Mouse (Mus musculus): ENCODE data around the gene Scn2a. TPM values are rescaled to one million over a fixed set of nuclear protein-coding genes. Genes with fewer than 3 reads are reported as not detected.

Gene Scn2a
- 1.6 and 1.7 TPM in 2 replicates for polyA plus RNA-seq (2014; fragmentation: Nextera tagmentation; extraction: Ambion mirVana)

DNA sequence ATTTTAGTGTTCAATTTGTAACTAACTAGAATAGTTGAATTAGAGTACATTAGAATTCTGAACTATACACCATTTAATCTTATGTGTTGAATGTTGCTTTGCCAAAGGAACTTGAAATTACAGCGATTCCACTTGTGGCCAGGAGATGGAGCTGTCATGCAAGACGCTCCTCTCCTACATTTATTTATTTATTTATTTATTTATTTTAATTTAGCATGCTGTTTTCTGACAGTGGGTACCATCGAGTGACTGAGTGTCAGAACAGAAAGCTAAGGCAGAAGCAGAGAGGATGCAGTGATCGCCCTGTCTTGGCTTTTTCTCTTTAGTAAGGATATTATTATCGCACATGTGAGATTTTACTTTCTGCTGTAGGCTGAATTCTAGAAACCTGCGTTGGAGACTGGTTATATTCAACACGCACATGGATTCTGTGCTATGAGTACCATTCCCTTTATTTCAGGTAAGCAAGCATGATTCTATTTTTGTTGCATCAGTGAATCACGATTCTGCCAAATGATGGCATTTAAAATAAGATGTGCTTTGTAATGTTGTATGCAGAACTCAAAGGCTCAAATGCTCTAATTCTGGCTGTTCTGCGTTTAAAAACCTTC is at the start of gene Scn2a:
Gene Scn2a (plus strand): TSS at position 216 of the 611 bp plus-strand sequence.
- Histone ChIP-seq H3K9me3 (ENCODE audit: control insufficient read depth, low read length) (no peaks in the 10 kb centered on the region), H3K4me3 (ENCODE audit: low read depth, low read length) (no peak within 1 kb of the TSS), H3K36me3 (ENCODE audit: control insufficient read depth, insufficient read depth, low read length) (no peaks in the 10 kb centered on the region), H3K9ac (ENCODE audit: low read depth, low read length) (no peak within 1 kb of the TSS), H3K27ac (ENCODE audit: low read depth, low read length) (no peak within 1 kb of the TSS), H3K4me1 (replicated peaks; ENCODE audit: control insufficient read depth, insufficient read depth, low read length) (no peaks in the 10 kb centered on the region), H3K27me3 (replicated peaks; ENCODE audit: control insufficient read depth, insufficient read depth, low read length) (no peaks in the 10 kb centered on the region), H3K4me2 (no peak within 1 kb of the TSS)
- DNase-seq (ENCODE audit: low spot score) (no peak), ATAC-seq (replicated peaks; ENCODE audit: low FRiP score) (no peak)
- WGBS, result 50% methylated on average over 9 of the region's 9 CpGs

- Histone ChIP-seq H3K9me3 (ENCODE audit: control insufficient read depth, low read length) (no peaks in the 10 kb centered on the region), H3K36me3 (ENCODE audit: control insufficient read depth, insufficient read depth, low read length) (no peaks in the 10 kb centered on the region), H3K4me2 (no peak overlapping the region), H3K4me1 (replicated peaks; ENCODE audit: control insufficient read depth, insufficient read depth, low read length) (no peaks in the 10 kb centered on the region), H3K27ac (ENCODE audit: low read depth, low read length) (no peak overlapping the region), H3K27me3 (replicated peaks; ENCODE audit: control insufficient read depth, insufficient read depth, low read length) (no peaks in the 10 kb centered on the region), H3K9ac (ENCODE audit: low read depth, low read length) (no peak overlapping the region), H3K4me3 (ENCODE audit: low read depth, low read length) (no peak overlapping the region)
- 72% methylated on average over 5 of the region's 5 CpGs for WGBS
- no peak for DNase-seq (ENCODE audit: low spot score)
- no peak for ATAC-seq (replicated peaks; ENCODE audit: low FRiP score)
Measured at GRCm38 (mm10) chr2:65587679-65588078, 32.9 kb upstream of the Scn2a start.

DNA sequence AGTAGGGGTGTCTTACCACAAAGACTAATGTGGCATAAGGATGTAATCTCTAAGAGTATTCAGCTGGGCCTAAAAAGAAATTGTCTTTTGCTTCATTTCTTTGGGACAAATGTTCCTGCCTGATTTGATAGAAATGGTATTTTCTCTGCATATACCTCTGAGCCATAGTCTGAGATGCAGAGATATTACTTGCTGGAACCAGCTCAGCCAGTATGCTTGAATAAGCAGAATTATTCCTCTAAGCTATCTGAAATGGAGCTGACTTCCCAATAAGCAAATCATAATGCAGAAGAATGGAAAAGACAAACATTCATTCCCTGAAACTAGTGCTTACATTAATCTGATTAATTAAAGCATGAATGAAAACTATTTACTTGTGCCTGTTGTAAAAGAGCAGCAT is 12.8 kb upstream of the Scn2a start:
- H3K4me1 ChIP-seq (replicated peaks; ENCODE audit: control insufficient read depth, insufficient read depth, low read length), result no peaks in the 10 kb centered on the region
- DNase-seq (ENCODE audit: low spot score), result no peak
- no peak for ATAC-seq (replicated peaks; ENCODE audit: low FRiP score)
- H3K9ac ChIP-seq (ENCODE audit: low read depth, low read length), result no peak overlapping the region
- no peaks in the 10 kb centered on the region for H3K9me3 ChIP-seq (ENCODE audit: control insufficient read depth, low read length)
- H3K4me2 ChIP-seq, result no peak overlapping the region
- no peak overlapping the region for H3K4me3 ChIP-seq (ENCODE audit: low read depth, low read length)
- H3K27ac ChIP-seq (ENCODE audit: low read depth, low read length), result no peak overlapping the region
- H3K36me3 ChIP-seq (ENCODE audit: control insufficient read depth, insufficient read depth, low read length), result no peaks in the 10 kb centered on the region
- H3K27me3 ChIP-seq (replicated peaks; ENCODE audit: control insufficient read depth, insufficient read depth, low read length), result no peaks in the 10 kb centered on the region

DNA sequence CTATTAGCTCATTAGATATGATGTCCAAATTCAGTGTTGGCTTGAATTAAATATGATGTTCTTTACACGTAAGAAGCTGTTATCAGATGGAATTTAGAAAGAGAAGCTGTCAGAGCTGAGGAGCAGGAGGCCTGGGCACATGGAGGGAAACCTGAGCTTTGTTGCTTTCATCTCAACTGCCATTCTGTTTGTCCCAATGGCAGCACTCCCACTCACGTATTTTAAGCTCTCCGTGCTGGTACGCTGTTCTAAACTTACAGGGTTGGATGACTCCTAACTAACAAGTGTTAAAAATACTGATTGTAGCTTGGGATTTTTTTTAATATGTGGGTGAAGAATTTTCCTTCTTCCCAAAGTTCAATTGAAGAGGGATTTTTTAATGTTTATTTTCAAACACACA is 8.7 kb upstream of the Scn2a start:
- H3K9ac ChIP-seq (ENCODE audit: low read depth, low read length), result no peak overlapping the region
- no peak overlapping the region for H3K27ac ChIP-seq (ENCODE audit: low read depth, low read length)
- ATAC-seq (replicated peaks; ENCODE audit: low FRiP score) (no peak), DNase-seq (ENCODE audit: low spot score) (no peak)
- WGBS, result 84% methylated on average over 4 of the region's 4 CpGs
- no peaks in the 10 kb centered on the region for H3K9me3 ChIP-seq (ENCODE audit: control insufficient read depth, low read length)
- H3K4me1 ChIP-seq (replicated peaks; ENCODE audit: control insufficient read depth, insufficient read depth, low read length), result no peaks in the 10 kb centered on the region
- no peak overlapping the region for H3K4me2 ChIP-seq
- no peaks in the 10 kb centered on the region for H3K27me3 ChIP-seq (replicated peaks; ENCODE audit: control insufficient read depth, insufficient read depth, low read length)
- no peak overlapping the region for H3K4me3 ChIP-seq (ENCODE audit: low read depth, low read length)
- H3K36me3 ChIP-seq (ENCODE audit: control insufficient read depth, insufficient read depth, low read length), result no peaks in the 10 kb centered on the region

DNA sequence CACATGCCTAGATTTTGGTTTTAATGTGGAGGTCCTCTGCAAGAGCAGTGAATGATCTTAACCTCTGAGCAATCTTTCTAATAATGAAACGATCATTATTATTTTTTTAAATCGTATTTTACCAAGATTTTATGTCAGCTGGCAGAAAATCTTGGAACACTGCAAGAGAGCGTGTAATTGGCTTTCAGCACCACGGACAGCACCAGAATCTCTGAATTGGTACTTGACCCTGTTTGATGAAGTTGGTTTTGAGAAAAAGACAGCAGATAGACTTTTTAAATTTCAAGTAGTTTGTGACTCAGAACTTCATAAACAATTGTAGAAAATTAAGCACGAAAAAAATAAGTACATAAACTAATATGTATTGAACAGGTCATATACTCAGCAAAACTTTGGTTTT is 790 bp upstream of the Scn2a start:
- 19% methylated on average over 5 of the region's 5 CpGs for WGBS
- Histone ChIP-seq H3K4me3 (ENCODE audit: low read depth, low read length) (no peak overlapping the region), H3K9me3 (ENCODE audit: control insufficient read depth, low read length) (no peaks in the 10 kb centered on the region), H3K27me3 (replicated peaks; ENCODE audit: control insufficient read depth, insufficient read depth, low read length) (no peaks in the 10 kb centered on the region), H3K9ac (ENCODE audit: low read depth, low read length) (no peak overlapping the region), H3K4me2 (no peak overlapping the region), H3K4me1 (replicated peaks; ENCODE audit: control insufficient read depth, insufficient read depth, low read length) (no peaks in the 10 kb centered on the region), H3K36me3 (ENCODE audit: control insufficient read depth, insufficient read depth, low read length) (no peaks in the 10 kb centered on the region), H3K27ac (ENCODE audit: low read depth, low read length) (no peak overlapping the region)
- ATAC-seq (replicated peaks; ENCODE audit: low FRiP score) (no peak), DNase-seq (ENCODE audit: low spot score) (no peak)

GRCm38 (mm10) chr2:65621254-65621653 is 683 bp downstream of the Scn2a start:
- Histone ChIP-seq H3K4me1 (replicated peaks; ENCODE audit: control insufficient read depth, insufficient read depth, low read length) (no peaks in the 10 kb centered on the region), H3K4me3 (ENCODE audit: low read depth, low read length) (no peak overlapping the region), H3K4me2 (no peak overlapping the region), H3K9me3 (ENCODE audit: control insufficient read depth, low read length) (no peaks in the 10 kb centered on the region), H3K36me3 (ENCODE audit: control insufficient read depth, insufficient read depth, low read length) (no peaks in the 10 kb centered on the region), H3K27ac (ENCODE audit: low read depth, low read length) (no peak overlapping the region), H3K27me3 (replicated peaks; ENCODE audit: control insufficient read depth, insufficient read depth, low read length) (no peaks in the 10 kb centered on the region), H3K9ac (ENCODE audit: low read depth, low read length) (no peak overlapping the region)
- no peak for DNase-seq (ENCODE audit: low spot score)
- no peak for ATAC-seq (replicated peaks; ENCODE audit: low FRiP score)
- WGBS, result 70% methylated on average over 5 of the region's 5 CpGs

- Histone ChIP-seq H3K9ac (ENCODE audit: low read depth, low read length) (no peak overlapping the region), H3K27ac (ENCODE audit: low read depth, low read length) (no peak overlapping the region), H3K9me3 (ENCODE audit: control insufficient read depth, low read length) (no peaks in the 10 kb centered on the region), H3K4me1 (replicated peaks; ENCODE audit: control insufficient read depth, insufficient read depth, low read length) (no peaks in the 10 kb centered on the region), H3K36me3 (ENCODE audit: control insufficient read depth, insufficient read depth, low read length) (no peaks in the 10 kb centered on the region), H3K4me3 (ENCODE audit: low read depth, low read length) (no peak overlapping the region), H3K27me3 (replicated peaks; ENCODE audit: control insufficient read depth, insufficient read depth, low read length) (no peaks in the 10 kb centered on the region), H3K4me2 (no peak overlapping the region)
- 74% methylated on average over 5 of the region's 5 CpGs for WGBS
- ATAC-seq (replicated peaks; ENCODE audit: low FRiP score), result no peak
- no peak for DNase-seq (ENCODE audit: low spot score)
Measured at GRCm38 (mm10) chr2:65621838-65622237, 1.3 kb downstream of the Scn2a start.

DNA sequence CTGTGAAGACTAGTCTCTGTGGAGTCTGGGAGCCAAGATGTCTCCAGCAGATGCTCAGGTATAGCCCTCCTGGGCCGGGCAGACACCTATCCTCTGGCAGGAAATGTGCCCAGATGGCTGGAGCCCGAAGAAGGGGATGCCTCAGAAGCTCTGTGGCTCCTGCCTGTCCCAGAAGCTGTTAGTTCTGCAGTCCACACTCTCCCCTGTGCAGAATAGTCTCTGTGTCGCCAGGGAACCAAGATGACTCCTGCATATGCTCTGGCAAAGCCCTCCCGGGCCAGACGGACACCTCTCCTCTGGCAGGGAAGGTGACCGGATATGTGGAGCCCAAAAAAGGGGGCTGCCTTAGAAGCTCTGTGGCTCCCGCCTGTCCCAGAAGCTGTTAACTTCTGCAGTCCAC is 32.1 kb downstream of the Scn2a start:
- ATAC-seq (replicated peaks; ENCODE audit: low FRiP score) (no peak), DNase-seq (ENCODE audit: low spot score) (no peak)
- Histone ChIP-seq H3K27ac (ENCODE audit: low read depth, low read length) (no peak overlapping the region), H3K4me1 (replicated peaks; ENCODE audit: control insufficient read depth, insufficient read depth, low read length) (no peaks in the 10 kb centered on the region), H3K9me3 (ENCODE audit: control insufficient read depth, low read length) (no peaks in the 10 kb centered on the region), H3K9ac (ENCODE audit: low read depth, low read length) (no peak overlapping the region), H3K4me3 (ENCODE audit: low read depth, low read length) (no peak overlapping the region), H3K36me3 (ENCODE audit: control insufficient read depth, insufficient read depth, low read length) (no peaks in the 10 kb centered on the region), H3K27me3 (replicated peaks; ENCODE audit: control insufficient read depth, insufficient read depth, low read length) (no peaks in the 10 kb centered on the region), H3K4me2 (no peak overlapping the region)
- WGBS, result 73% methylated on average over 7 of the region's 7 CpGs

DNA sequence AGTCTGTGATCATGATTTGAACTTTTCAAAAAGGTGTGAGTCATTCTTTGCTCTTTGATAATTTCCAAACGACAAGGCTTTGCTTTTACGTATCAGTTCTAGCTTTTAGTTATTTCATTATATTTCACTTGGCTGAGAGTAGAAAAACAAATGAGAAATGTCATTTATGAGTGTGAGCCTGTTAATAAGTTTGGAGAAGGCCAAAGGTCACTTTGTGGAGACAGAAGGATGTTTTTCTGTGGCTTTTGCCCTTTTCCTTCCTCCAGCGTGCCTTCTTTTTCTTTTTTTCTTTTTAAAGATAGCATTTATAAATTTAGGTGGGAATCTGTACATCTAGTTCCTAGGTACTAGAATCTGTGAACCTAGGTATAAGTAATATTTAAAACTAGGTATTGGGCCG is 36.5 kb downstream of the Scn2a start:
- DNase-seq (ENCODE audit: low spot score), result no peak
- H3K4me3 ChIP-seq (ENCODE audit: low read depth, low read length), result no peak overlapping the region
- H3K9ac ChIP-seq (ENCODE audit: low read depth, low read length), result no peak overlapping the region
- H3K27ac ChIP-seq (ENCODE audit: low read depth, low read length), result no peak overlapping the region
- no peak for ATAC-seq (replicated peaks; ENCODE audit: low FRiP score)
- no peaks in the 10 kb centered on the region for H3K36me3 ChIP-seq (ENCODE audit: control insufficient read depth, insufficient read depth, low read length)
- no peaks in the 10 kb centered on the region for H3K27me3 ChIP-seq (replicated peaks; ENCODE audit: control insufficient read depth, insufficient read depth, low read length)
- H3K4me2 ChIP-seq, result no peak overlapping the region
- 69% methylated on average over 4 of the region's 4 CpGs for WGBS
- H3K9me3 ChIP-seq (ENCODE audit: control insufficient read depth, low read length), result no peaks in the 10 kb centered on the region
- H3K4me1 ChIP-seq (replicated peaks; ENCODE audit: control insufficient read depth, insufficient read depth, low read length), result no peaks in the 10 kb centered on the region
